In the genomic region with DNA sequence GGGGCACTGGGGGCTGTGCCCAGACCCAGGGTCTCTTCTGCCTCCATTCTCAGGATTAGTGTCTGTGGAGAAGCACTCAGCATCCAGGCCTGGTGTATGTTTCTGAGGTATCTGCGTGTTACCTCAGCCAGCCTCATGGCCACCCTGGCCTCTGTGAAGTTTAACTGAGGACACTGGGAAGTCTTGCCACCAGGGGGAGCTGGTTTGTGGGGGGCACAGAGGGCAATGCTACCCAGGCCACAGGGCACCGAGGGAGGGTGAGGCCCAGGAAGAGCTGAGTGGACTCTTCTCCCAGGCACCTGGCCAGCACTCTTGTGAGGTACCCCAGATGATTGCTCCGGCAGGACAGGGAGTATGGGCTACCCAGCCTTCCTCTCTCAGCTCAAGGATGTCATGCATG, we compare ENCODE assay signal across 8 mouse cellular contexts. TPM values are rescaled to one million over a fixed set of nuclear protein-coding genes. Genes with fewer than 3 reads are reported as not detected.
DNase-seq lines count a peak whose midpoint lies in the region; ATAC-seq and TF ChIP-seq lines count a peak whose summit lies in the region.

No protein-coding gene starts in this region.

- no peak overlapping the region for H3K27ac ChIP-seq in kidney, adult 2 months (ENCODE audit: insufficient read depth, low read depth, low read length)
- H3K27ac ChIP-seq in kidney, embryonic 15.5 days: no peak overlapping the region
- H3K27ac ChIP-seq in ES-Bruce4 (ENCODE audit: insufficient read depth, low read length): no peak overlapping the region
- H3K27ac ChIP-seq in cortical plate, adult 2 months (ENCODE audit: insufficient read depth, low read length): no peak overlapping the region

- H3K9ac ChIP-seq in kidney, embryonic 15.5 days: no peak overlapping the region
- no peak overlapping the region for H3K9ac ChIP-seq in ES-Bruce4 (ENCODE audit: low read depth, poor library complexity, severe bottlenecking)

- TF ChIP-seq POLR2A in kidney, adult 2 months (IDR thresholded peaks at IDR 0.05; ENCODE audit: low read depth, low read length): no peak
- no peak for TF ChIP-seq POLR2A in ES-Bruce4 (IDR thresholded peaks at IDR 0.05; ENCODE audit: insufficient read depth, low read length)
- no peak for TF ChIP-seq POLR2A in cortical plate, adult 2 months (IDR thresholded peaks at IDR 0.05; ENCODE audit: extremely low read depth, insufficient read depth, low read length)

- intact Hi-C loops in left cerebral cortex, postnatal 25 days (cut with DNase I): loop anchor here (5.0 kb wide), 1 partner anchor 44 kb away; no protein-coding TSS in a partner anchor

- ATAC-seq in kidney, embryonic 15.5 days (replicated peaks; ENCODE audit: low FRiP score): no peak

- H3K4me3 ChIP-seq in kidney, adult 2 months (ENCODE audit: insufficient read depth, low read depth, low read length): no peak overlapping the region
- H3K4me3 ChIP-seq in kidney, embryonic 15.5 days (replicated peaks): no peak overlapping the region
- H3K4me3 ChIP-seq in ES-Bruce4 (ENCODE audit: low read depth, low read length): no peak overlapping the region
- no peak overlapping the region for H3K4me3 ChIP-seq in cortical plate, adult 2 months (ENCODE audit: insufficient read depth, low read length)

- DNase-seq in kidney, adult 2 months: no peak
- DNase-seq in naive thymus-derived CD4-positive, alpha-beta T cell, adult 2 months (ENCODE audit: low read depth): peak; percentile 73
- DNase-seq in cerebellum, adult 9-10 months: no peak
- DNase-seq in left cerebral cortex, postnatal 25 days (ENCODE audit: low spot score in 2 of 2): no peak
- DNase-seq in cerebellum, adult 11 months: no peak

- no peak overlapping the region for H3K4me2 ChIP-seq in kidney, embryonic 15.5 days

- no peaks in the 10 kb centered on the region for H3K36me3 ChIP-seq in kidney, adult 2 months (ENCODE audit: control insufficient read depth, insufficient read depth, low read length)
- no peaks in the 10 kb centered on the region for H3K36me3 ChIP-seq in kidney, embryonic 15.5 days
- no peaks in the 10 kb centered on the region for H3K36me3 ChIP-seq in ES-Bruce4 (ENCODE audit: control insufficient read depth, insufficient read depth, low read length, poor library complexity, severe bottlenecking)

- 53% methylated on average over 3 of the region's 3 CpGs for WGBS in kidney, adult 2 months
- WGBS in kidney, embryonic 15.5 days: 66% methylated on average over 3 of the region's 3 CpGs

- peaks cover 3% of the 10 kb centered on the region; the same call in 1 of the 2 replicates for H3K4me1 ChIP-seq in kidney, adult 2 months (ENCODE audit: control insufficient read depth, insufficient read depth, low read length)
- peaks cover 22% of the 10 kb centered on the region for H3K4me1 ChIP-seq in kidney, embryonic 15.5 days
- H3K4me1 ChIP-seq in ES-Bruce4 (ENCODE audit: control insufficient read depth, insufficient read depth, low read length): no peaks in the 10 kb centered on the region
- peaks cover 4% of the 10 kb centered on the region; the same call in 1 of the 2 replicates for H3K4me1 ChIP-seq in cortical plate, adult 2 months (ENCODE audit: control insufficient read depth, insufficient read depth, low read length)

- no peaks in the 10 kb centered on the region for H3K9me3 ChIP-seq in kidney, embryonic 15.5 days (replicated peaks)
- no peaks in the 10 kb centered on the region for H3K9me3 ChIP-seq in ES-Bruce4 (replicated peaks; ENCODE audit: control insufficient read depth, insufficient read depth, low read length, poor library complexity, severe bottlenecking)

- peak; percentile 57 for TF ChIP-seq CTCF in kidney, adult 2 months (conservative IDR thresholded peaks at IDR 0.05; ENCODE audit: insufficient read depth, insufficient read length, low read depth, low read length)
- TF ChIP-seq CTCF in ES-Bruce4 (IDR thresholded peaks at IDR 0.05; ENCODE audit: low read depth, low read length): peak; percentile 37
- TF ChIP-seq CTCF in cortical plate, adult 2 months (IDR thresholded peaks at IDR 0.05; ENCODE audit: extremely low read depth, insufficient read depth, low read length): peak; percentile 32; the same call in 1 of the 2 replicates

- no peaks in the 10 kb centered on the region for H3K27me3 ChIP-seq in kidney, adult 2 months (replicated peaks; ENCODE audit: control insufficient read depth, insufficient read depth, low read length)
- no peaks in the 10 kb centered on the region for H3K27me3 ChIP-seq in kidney, embryonic 15.5 days
- no peaks in the 10 kb centered on the region for H3K27me3 ChIP-seq in ES-Bruce4 (ENCODE audit: control insufficient read depth, insufficient read depth, low read length, poor library complexity, severe bottlenecking)

- TF ChIP-seq EP300 in ES-Bruce4 (IDR thresholded peaks at IDR 0.05; ENCODE audit: insufficient read depth, low read depth, low read length): no peak

RNA-seq across cellular contexts. Expression of a gene that starts 31.5 kb away (rescaled TPM):
- polyA plus RNA-seq in kidney, adult 2 months (2012; rRNA removed): 9.8 and 10.2 TPM in 2 replicates
- polyA plus RNA-seq in kidney, embryonic 15.5 days (2015; fragmentation: Nextera tagmentation; extraction: Ambion mirVana): 10.2 and 11.6 TPM in 2 replicates
- 21.6 and 23.0 TPM in 2 replicates for polyA plus RNA-seq in ES-Bruce4 (2011; ENCODE audit: insufficient read depth, insufficient read length, low read depth, missing spikeins)
- polyA plus RNA-seq in cortical plate, adult 2 months (2012; rRNA removed): 19.0 and 20.4 TPM in 2 replicates
- 10 to 100 TPM; 18.6 to 20.9 TPM for total RNA-seq in left cerebral cortex, postnatal 25 days (2021)

RNA-seq across cellular contexts. Expression of a gene that starts 48.3 kb away (rescaled TPM):
- 133 and 149 TPM in 2 replicates for polyA plus RNA-seq in kidney, adult 2 months (2012; rRNA removed)
- 112 and 115 TPM in 2 replicates for polyA plus RNA-seq in kidney, embryonic 15.5 days (2015; fragmentation: Nextera tagmentation; extraction: Ambion mirVana)
- 50.5 and 51.9 TPM in 2 replicates for polyA plus RNA-seq in ES-Bruce4 (2011; ENCODE audit: insufficient read depth, insufficient read length, low read depth, missing spikeins)
- polyA plus RNA-seq in cortical plate, adult 2 months (2012; rRNA removed): 111 and 118 TPM in 2 replicates
- total RNA-seq in left cerebral cortex, postnatal 25 days (2021): 10 to 100 TPM; 60.2 to 60.7 TPM
